Mouse (Mus musculus) NIH3T3 (cell line): ENCODE results near the gene Gm10645.
A peak's percentile ranks its signal among the peaks of the same experiment; 100 is the strongest.

Experiments
- DNase-seq: peaks from one replicate; pipeline ENCODE4 v3.0.0-alpha.2; 2012; ENCODE audit warnings: low read depth

Gm10645 gene

GRCm38 (mm10) chr8:83165931-83166867 lies at the start of gene Gm10645:
Gene Gm10645, minus strand, starts transcription at chr8:83166170.
- no peak for DNase-seq

- DNase-seq, result no peak
These were observed 49.1 kb upstream of the Gm10645 start for GRCm38 (mm10) chr8:83215065-83215464.

GRCm38 (mm10) chr8:83210676-83211075 lies 44.7 kb upstream of the Gm10645 start:
- DNase-seq, result no peak

- no peak for DNase-seq
These were observed 43.6 kb upstream of the Gm10645 start for GRCm38 (mm10) chr8:83209581-83209980.

- DNase-seq, result no peak
These were observed 39.9 kb upstream of the Gm10645 start for GRCm38 (mm10) chr8:83205907-83206306.

- no peak for DNase-seq
These were observed 37.0 kb upstream of the Gm10645 start for GRCm38 (mm10) chr8:83202946-83203345.

GRCm38 (mm10) chr8:83200191-83201177 lies 34.5 kb upstream of the Gm10645 start:
- DNase-seq, result peak; percentile 31

- no peak for DNase-seq
These were observed 33.7 kb upstream of the Gm10645 start for GRCm38 (mm10) chr8:83199715-83200114.

GRCm38 (mm10) chr8:83196088-83196487 lies 30.1 kb upstream of the Gm10645 start:
- no peak for DNase-seq

- no peak for DNase-seq
These were observed 23.6 kb upstream of the Gm10645 start for GRCm38 (mm10) chr8:83189538-83190095.

- no peak for DNase-seq
These were observed 21.5 kb upstream of the Gm10645 start for GRCm38 (mm10) chr8:83187363-83187962.

- peak; percentile 71 for DNase-seq
These were observed 20.4 kb upstream of the Gm10645 start for GRCm38 (mm10) chr8:83186376-83186775.

- no peak for DNase-seq
These were observed 16.8 kb upstream of the Gm10645 start for GRCm38 (mm10) chr8:83182784-83183183.

- DNase-seq, result no peak
These were observed 16.0 kb upstream of the Gm10645 start for GRCm38 (mm10) chr8:83181851-83182482.

- peak; percentile 13 for DNase-seq
These were observed 12.3 kb upstream of the Gm10645 start for GRCm38 (mm10) chr8:83178228-83178742.

- no peak for DNase-seq
These were observed 11.6 kb upstream of the Gm10645 start for GRCm38 (mm10) chr8:83177317-83178195.

- DNase-seq, result no peak
These were observed 10.8 kb upstream of the Gm10645 start for GRCm38 (mm10) chr8:83176785-83177184.

GRCm38 (mm10) chr8:83175680-83176079 lies 9.7 kb upstream of the Gm10645 start:
- no peak for DNase-seq

GRCm38 (mm10) chr8:83170894-83171293 lies 4.9 kb upstream of the Gm10645 start:
- no peak for DNase-seq

GRCm38 (mm10) chr8:83169709-83170108 lies 3.7 kb upstream of the Gm10645 start:
- peak; percentile 16 for DNase-seq
